Mouse (Mus musculus): Measurements from ENCODE around the gene Tcl1b2.

- TF ChIP-seq CTCF (IDR thresholded peaks at IDR 0.05; ENCODE audit: control insufficient read depth, insufficient read depth, insufficient replicate concordance, low read depth, low read length) (no peak), POLR2A (IDR thresholded peaks at IDR 0.05; ENCODE audit: control insufficient read depth, low read depth, low read length) (no peak)
These were observed 20.5 kb upstream of the Tcl1b2 start for GRCm38 (mm10) chr12:105125362-105125761.

Measured in testis, adult 2 months (tissue).